Mouse (Mus musculus): ENCODE measurements at regions not wholly inside any gene's neighbourhood (a gene's known extent, or its start where the extent isn't known, plus 50 kb on each side); places are given as distances from the start of the nearest gene placed in this dataset.
A peak's percentile ranks its signal among the peaks of the same experiment; 100 is the strongest.

DNA sequence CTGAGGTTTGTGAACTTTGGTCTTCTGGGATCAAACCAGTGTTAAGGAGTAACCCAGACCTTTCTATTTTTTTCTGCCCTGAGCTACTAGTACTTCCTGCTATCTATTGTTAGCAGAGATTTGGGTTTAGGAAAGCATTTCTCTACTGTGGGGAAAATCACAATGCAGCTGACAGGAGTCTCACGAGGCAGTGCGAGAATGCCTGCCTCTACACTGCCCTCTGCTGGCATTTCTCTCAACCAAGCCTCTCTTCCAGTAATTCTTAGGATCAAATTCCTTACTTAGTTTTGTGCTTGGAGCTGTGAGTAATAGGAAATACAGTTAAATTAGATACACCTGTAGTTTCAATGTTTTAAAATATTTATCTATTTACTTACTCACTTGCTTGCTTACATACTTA lies 432.4 kb downstream of the Plcl1 start:
- Histone ChIP-seq H3K9ac (ENCODE audit: low read depth, low read length) (no peak overlapping the region), H3K27me3 (ENCODE audit: control insufficient read depth, insufficient read depth, low read length) (no peaks in the 10 kb centered on the region), H3K4me3 (ENCODE audit: low read length) (no peak overlapping the region), H3K4me1 (ENCODE audit: control insufficient read depth, insufficient read depth, low read length) (no peaks in the 10 kb centered on the region), H3K27ac (ENCODE audit: low read depth, low read length) (no peak overlapping the region), H3K9me3 (ENCODE audit: control insufficient read depth, low read length) (no peaks in the 10 kb centered on the region), H3K4me2 (replicated peaks; ENCODE audit: low read depth, low read length) (no peak overlapping the region), H3K36me3 (ENCODE audit: control insufficient read depth, insufficient read depth, low read length) (no peaks in the 10 kb centered on the region)
- ATAC-seq (ENCODE audit: low FRiP score, low TSS enrichment): peak; percentile 60; the same call in 1 of the 2 replicates
- 1% methylated on average over 2 of the region's 2 CpGs for WGBS

DNA sequence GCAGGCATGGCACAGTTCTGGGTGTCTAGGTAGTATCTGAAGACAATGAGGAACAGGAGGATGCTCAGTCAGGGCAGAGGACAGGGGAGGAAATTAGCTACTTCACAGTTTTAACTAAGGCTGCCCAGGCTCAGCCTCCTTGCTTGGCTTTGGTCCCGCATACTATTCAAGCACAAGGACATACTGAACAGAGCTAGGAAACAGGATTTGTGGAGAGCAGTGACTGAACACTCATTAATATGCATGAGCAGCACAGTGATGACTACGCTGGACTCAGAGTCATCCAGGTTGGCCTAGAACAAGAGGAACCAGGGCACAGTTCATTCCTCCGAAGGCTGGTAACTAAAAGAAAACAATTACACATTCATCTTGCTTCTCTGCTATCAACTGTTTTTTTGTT lies 443.1 kb downstream of the Plcl1 start:
- Histone ChIP-seq H3K4me3 (ENCODE audit: low read length) (no peak overlapping the region), H3K27ac (ENCODE audit: low read depth, low read length) (no peak overlapping the region), H3K9me3 (ENCODE audit: control insufficient read depth, low read length) (no peaks in the 10 kb centered on the region), H3K4me1 (ENCODE audit: control insufficient read depth, insufficient read depth, low read length) (no peaks in the 10 kb centered on the region), H3K9ac (ENCODE audit: low read depth, low read length) (no peak overlapping the region), H3K36me3 (ENCODE audit: control insufficient read depth, insufficient read depth, low read length) (no peaks in the 10 kb centered on the region), H3K4me2 (replicated peaks; ENCODE audit: low read depth, low read length) (no peak overlapping the region), H3K27me3 (ENCODE audit: control insufficient read depth, insufficient read depth, low read length) (no peaks in the 10 kb centered on the region)
- 80% methylated on average over 3 of the region's 3 CpGs for WGBS
- no peak for ATAC-seq (ENCODE audit: low FRiP score, low TSS enrichment)

DNA sequence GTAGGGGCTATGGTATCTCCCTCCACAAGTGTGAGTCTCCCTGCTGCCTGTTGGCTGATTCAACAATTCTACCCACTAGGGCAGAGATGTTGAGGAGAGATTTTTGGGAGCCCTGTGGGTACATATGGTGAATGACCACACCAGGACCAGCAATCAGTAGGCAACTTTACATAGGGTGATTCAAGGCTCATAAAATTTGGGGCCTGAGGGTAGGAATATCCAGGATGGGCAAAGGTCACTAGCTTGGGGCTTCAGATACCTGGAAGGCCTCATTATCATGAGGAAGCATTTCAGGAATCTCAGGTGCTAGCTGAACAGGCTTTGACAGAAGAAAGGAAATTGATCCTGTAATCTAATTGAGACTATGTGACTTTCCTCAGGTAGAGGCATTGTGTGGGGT lies 446.6 kb downstream of the Plcl1 start:
- no peaks in the 10 kb centered on the region for H3K27me3 ChIP-seq (ENCODE audit: control insufficient read depth, insufficient read depth, low read length)
- no peak overlapping the region for H3K9ac ChIP-seq (ENCODE audit: low read depth, low read length)
- ATAC-seq (ENCODE audit: low FRiP score, low TSS enrichment): no peak
- H3K4me1 ChIP-seq (ENCODE audit: control insufficient read depth, insufficient read depth, low read length): no peaks in the 10 kb centered on the region
- H3K4me2 ChIP-seq (replicated peaks; ENCODE audit: low read depth, low read length): no peak overlapping the region
- no peak overlapping the region for H3K27ac ChIP-seq (ENCODE audit: low read depth, low read length)
- H3K36me3 ChIP-seq (ENCODE audit: control insufficient read depth, insufficient read depth, low read length): no peaks in the 10 kb centered on the region
- no peaks in the 10 kb centered on the region for H3K9me3 ChIP-seq (ENCODE audit: control insufficient read depth, low read length)
- H3K4me3 ChIP-seq (ENCODE audit: low read length): no peak overlapping the region

DNA sequence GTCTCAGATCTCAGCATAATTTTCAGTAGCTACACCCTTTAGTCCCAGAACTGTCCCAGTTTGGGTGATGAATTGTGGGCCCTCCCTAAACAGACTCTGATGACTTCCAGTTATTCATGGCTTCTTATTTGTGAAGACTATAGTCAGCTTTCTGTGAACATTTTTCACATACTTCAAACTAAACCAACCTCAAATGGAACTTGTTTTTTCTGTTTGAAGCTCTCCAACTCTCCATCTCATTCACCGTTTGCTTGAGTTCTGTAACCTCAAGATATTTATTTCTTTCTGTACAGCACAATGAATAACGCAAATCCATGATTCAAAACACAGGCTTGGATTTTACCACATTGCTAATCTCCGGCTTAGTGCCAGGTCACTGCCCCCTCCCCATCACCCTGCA lies 453.4 kb downstream of the Plcl1 start:
- Histone ChIP-seq H3K9me3 (ENCODE audit: control insufficient read depth, low read length) (no peaks in the 10 kb centered on the region), H3K4me3 (ENCODE audit: low read length) (no peak overlapping the region), H3K4me2 (replicated peaks; ENCODE audit: low read depth, low read length) (no peak overlapping the region), H3K9ac (ENCODE audit: low read depth, low read length) (no peak overlapping the region), H3K27ac (ENCODE audit: low read depth, low read length) (no peak overlapping the region), H3K4me1 (ENCODE audit: control insufficient read depth, insufficient read depth, low read length) (no peaks in the 10 kb centered on the region), H3K36me3 (ENCODE audit: control insufficient read depth, insufficient read depth, low read length) (no peaks in the 10 kb centered on the region), H3K27me3 (ENCODE audit: control insufficient read depth, insufficient read depth, low read length) (no peaks in the 10 kb centered on the region)
- WGBS: 88% methylated on average over 3 of the region's 3 CpGs
- no peak for ATAC-seq (ENCODE audit: low FRiP score, low TSS enrichment)

DNA sequence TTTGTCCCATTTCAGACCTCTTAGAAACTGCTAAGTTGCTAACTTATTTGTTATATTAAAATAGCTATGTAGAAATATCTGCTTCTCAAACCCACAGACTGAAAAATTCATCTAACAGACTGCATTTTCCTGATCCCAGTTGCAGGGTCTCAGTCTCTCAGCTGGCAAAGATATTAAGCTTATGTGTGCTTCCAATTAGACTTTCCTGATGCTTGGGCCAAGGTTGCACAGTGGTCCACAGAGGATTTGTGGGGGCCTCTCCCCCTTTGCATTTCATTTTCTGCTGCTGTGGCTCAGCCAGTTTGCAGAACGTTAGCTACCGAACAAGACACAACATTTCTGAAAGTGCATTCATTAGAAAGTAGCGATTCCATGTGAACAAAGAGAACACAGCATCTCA lies 457.4 kb downstream of the Plcl1 start:
- Histone ChIP-seq H3K4me2 (replicated peaks; ENCODE audit: low read depth, low read length) (no peak overlapping the region), H3K36me3 (ENCODE audit: control insufficient read depth, insufficient read depth, low read length) (no peaks in the 10 kb centered on the region), H3K9me3 (ENCODE audit: control insufficient read depth, low read length) (no peaks in the 10 kb centered on the region), H3K4me1 (ENCODE audit: control insufficient read depth, insufficient read depth, low read length) (no peaks in the 10 kb centered on the region), H3K27me3 (ENCODE audit: control insufficient read depth, insufficient read depth, low read length) (no peaks in the 10 kb centered on the region), H3K27ac (ENCODE audit: low read depth, low read length) (no peak overlapping the region), H3K4me3 (ENCODE audit: low read length) (no peak overlapping the region), H3K9ac (ENCODE audit: low read depth, low read length) (no peak overlapping the region)
- WGBS: 86% methylated on average over 3 of the region's 3 CpGs
- no peak for ATAC-seq (ENCODE audit: low FRiP score, low TSS enrichment)

DNA sequence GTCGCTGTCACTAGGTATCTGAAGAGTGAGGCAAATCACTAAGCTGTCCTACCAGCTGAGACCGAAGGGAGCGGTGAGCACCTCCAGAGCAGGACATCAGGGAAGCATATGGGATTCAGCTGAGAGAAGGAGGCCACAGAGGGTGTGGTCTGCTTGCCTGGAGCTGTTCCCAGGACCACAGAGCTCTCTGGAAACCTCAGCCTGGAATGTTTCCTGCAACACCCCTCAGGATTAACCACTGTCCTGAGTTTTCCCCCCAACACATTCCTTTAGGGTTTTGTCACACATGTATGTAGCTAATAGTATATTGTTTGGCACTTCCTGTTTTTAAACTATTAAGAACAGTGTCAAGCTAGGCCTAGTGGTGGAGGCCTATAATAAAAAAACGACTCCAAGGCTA lies 459.6 kb downstream of the Plcl1 start:
- Histone ChIP-seq H3K4me2 (replicated peaks; ENCODE audit: low read depth, low read length) (no peak overlapping the region), H3K36me3 (ENCODE audit: control insufficient read depth, insufficient read depth, low read length) (no peaks in the 10 kb centered on the region), H3K9me3 (ENCODE audit: control insufficient read depth, low read length) (no peaks in the 10 kb centered on the region), H3K27ac (ENCODE audit: low read depth, low read length) (no peak overlapping the region), H3K9ac (ENCODE audit: low read depth, low read length) (no peak overlapping the region), H3K27me3 (ENCODE audit: control insufficient read depth, insufficient read depth, low read length) (no peaks in the 10 kb centered on the region), H3K4me1 (ENCODE audit: control insufficient read depth, insufficient read depth, low read length) (no peaks in the 10 kb centered on the region), H3K4me3 (ENCODE audit: low read length) (no peak overlapping the region)
- ATAC-seq (ENCODE audit: low FRiP score, low TSS enrichment): no peak
- WGBS: 64% methylated on average over 4 of the region's 4 CpGs

DNA sequence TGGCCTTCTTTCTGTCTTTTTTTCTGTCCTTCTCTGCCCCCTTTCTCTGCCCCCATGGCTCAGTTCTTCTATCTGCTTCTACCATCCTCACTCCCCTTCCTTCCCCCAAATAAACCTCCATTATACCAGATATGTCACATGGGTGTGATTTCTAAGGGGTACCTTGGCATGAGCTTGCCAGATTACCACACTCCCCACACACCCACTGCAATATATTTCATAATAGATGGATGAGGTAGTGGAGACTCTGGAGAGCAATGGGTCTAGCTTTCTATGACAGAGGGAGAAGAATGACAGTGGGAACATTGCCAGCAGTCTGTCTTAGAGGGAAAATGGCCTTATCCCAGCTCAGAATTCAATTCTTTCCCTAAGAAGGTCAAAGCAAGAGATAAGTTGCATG lies 461.0 kb downstream of the Plcl1 start:
- Histone ChIP-seq H3K9ac (ENCODE audit: low read depth, low read length) (no peak overlapping the region), H3K4me3 (ENCODE audit: low read length) (no peak overlapping the region), H3K27ac (ENCODE audit: low read depth, low read length) (no peak overlapping the region), H3K9me3 (ENCODE audit: control insufficient read depth, low read length) (no peaks in the 10 kb centered on the region), H3K27me3 (ENCODE audit: control insufficient read depth, insufficient read depth, low read length) (no peaks in the 10 kb centered on the region), H3K4me1 (ENCODE audit: control insufficient read depth, insufficient read depth, low read length) (no peaks in the 10 kb centered on the region), H3K36me3 (ENCODE audit: control insufficient read depth, insufficient read depth, low read length) (no peaks in the 10 kb centered on the region), H3K4me2 (replicated peaks; ENCODE audit: low read depth, low read length) (no peak overlapping the region)
- ATAC-seq (ENCODE audit: low FRiP score, low TSS enrichment): no peak

DNA sequence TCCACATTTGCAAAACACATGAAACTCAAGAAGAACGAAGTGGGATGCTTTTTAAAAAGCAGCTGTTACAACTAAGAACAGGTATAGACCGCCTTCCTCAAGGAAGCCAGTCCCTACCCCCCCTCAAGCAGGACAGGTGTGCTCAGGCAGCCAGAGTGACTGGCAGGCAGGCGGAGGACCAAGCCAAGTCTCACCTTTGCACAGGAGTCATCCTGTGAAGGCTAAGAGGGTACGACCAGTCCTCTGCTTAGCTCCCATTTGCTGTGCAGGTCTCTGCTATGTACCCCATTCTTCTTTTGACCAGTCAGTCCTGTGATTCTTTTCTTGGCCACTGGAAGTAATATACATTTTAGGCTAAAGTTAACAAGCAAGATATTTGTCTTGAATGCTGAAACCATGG lies 467.9 kb downstream of the Plcl1 start:
- ATAC-seq (ENCODE audit: low FRiP score, low TSS enrichment): no peak
- Histone ChIP-seq H3K36me3 (ENCODE audit: control insufficient read depth, insufficient read depth, low read length) (no peaks in the 10 kb centered on the region), H3K4me2 (replicated peaks; ENCODE audit: low read depth, low read length) (no peak overlapping the region), H3K27ac (ENCODE audit: low read depth, low read length) (no peak overlapping the region), H3K9ac (ENCODE audit: low read depth, low read length) (no peak overlapping the region), H3K4me1 (ENCODE audit: control insufficient read depth, insufficient read depth, low read length) (no peaks in the 10 kb centered on the region), H3K27me3 (ENCODE audit: control insufficient read depth, insufficient read depth, low read length) (no peaks in the 10 kb centered on the region), H3K9me3 (ENCODE audit: control insufficient read depth, low read length) (no peaks in the 10 kb centered on the region), H3K4me3 (ENCODE audit: low read length) (no peak overlapping the region)
- WGBS: 83% methylated on average over 4 of the region's 4 CpGs

DNA sequence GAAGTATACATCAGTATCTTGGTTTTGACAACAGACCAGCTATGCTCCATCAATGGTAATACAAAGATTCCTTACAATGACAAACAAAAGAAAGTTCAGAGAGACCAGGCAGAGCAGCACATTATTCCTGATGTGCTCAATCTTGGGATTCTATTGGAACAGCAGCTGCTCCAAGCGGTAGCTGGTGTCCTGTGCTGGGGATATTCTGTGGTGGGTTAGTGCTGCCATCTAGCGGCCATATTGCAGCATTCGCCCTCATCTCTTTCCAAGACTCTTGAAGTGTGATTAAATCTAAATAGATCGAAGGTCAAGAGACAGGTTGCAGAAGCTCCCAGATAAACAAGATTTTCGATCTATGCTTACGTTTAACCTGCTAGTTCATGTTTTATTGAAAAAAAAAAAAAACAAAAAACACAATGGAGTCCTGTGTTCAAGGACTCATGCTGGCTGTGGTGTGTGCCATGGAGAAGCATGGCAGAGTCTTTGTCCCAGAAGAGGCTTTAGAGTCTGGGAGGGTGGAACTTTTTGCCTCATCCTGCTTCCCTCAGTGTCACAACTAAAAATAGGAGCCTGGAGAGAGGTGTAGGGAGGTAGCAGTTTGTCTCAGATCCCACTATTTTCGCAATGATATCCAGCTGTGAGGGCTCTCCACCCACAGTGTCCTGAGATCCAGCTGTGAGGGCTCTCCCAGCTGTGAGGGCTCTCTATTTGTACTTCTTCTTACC lies 468.6 kb downstream of the Plcl1 start:
- no peak overlapping the region for H3K4me2 ChIP-seq (replicated peaks; ENCODE audit: low read depth, low read length)
- H3K9ac ChIP-seq (ENCODE audit: low read depth, low read length): no peak overlapping the region
- H3K27me3 ChIP-seq (ENCODE audit: control insufficient read depth, insufficient read depth, low read length): no peaks in the 10 kb centered on the region
- H3K4me3 ChIP-seq (ENCODE audit: low read length): no peak overlapping the region
- WGBS: 20% methylated on average over 7 of the region's 7 CpGs
- H3K27ac ChIP-seq (ENCODE audit: low read depth, low read length): no peak overlapping the region
- no peaks in the 10 kb centered on the region for H3K4me1 ChIP-seq (ENCODE audit: control insufficient read depth, insufficient read depth, low read length)
- no peaks in the 10 kb centered on the region for H3K9me3 ChIP-seq (ENCODE audit: control insufficient read depth, low read length)
- H3K36me3 ChIP-seq (ENCODE audit: control insufficient read depth, insufficient read depth, low read length): no peaks in the 10 kb centered on the region
- no peak for ATAC-seq (ENCODE audit: low FRiP score, low TSS enrichment)

DNA sequence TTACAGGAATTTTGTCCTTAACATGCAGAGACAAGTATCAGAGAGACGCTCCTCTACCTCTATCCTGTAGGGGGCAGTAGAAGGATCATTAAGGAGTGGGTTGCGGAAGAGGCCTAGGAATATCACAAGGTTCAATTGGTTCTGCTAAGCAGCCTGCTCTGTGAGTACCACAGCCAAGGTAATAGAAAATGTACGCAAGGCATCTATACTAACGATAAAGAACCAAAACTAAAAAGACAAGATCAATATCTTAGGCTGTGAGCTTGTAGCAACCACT lies 469.1 kb downstream of the Plcl1 start:
- no peak for ATAC-seq (ENCODE audit: low FRiP score, low TSS enrichment)
- Histone ChIP-seq H3K4me2 (replicated peaks; ENCODE audit: low read depth, low read length) (no peak overlapping the region), H3K9me3 (ENCODE audit: control insufficient read depth, low read length) (peaks cover 1% of the 10 kb centered on the region; the same call in 1 of the 2 replicates), H3K27me3 (ENCODE audit: control insufficient read depth, insufficient read depth, low read length) (no peaks in the 10 kb centered on the region), H3K4me1 (ENCODE audit: control insufficient read depth, insufficient read depth, low read length) (no peaks in the 10 kb centered on the region), H3K27ac (ENCODE audit: low read depth, low read length) (no peak overlapping the region), H3K36me3 (ENCODE audit: control insufficient read depth, insufficient read depth, low read length) (no peaks in the 10 kb centered on the region), H3K4me3 (ENCODE audit: low read length) (no peak overlapping the region), H3K9ac (ENCODE audit: low read depth, low read length) (no peak overlapping the region)
- 74% methylated on average over 4 of the region's 4 CpGs for WGBS

Data from kidney, embryonic 14.5 days (tissue).